Mouse (Mus musculus): Measurements from ENCODE around the gene Tnik. TPM values are rescaled to one million over a fixed set of nuclear protein-coding genes. Genes with fewer than 3 reads are reported as not detected.

The Tnik gene
- polyA plus RNA-seq, 1 experiment = 142 TPM

GRCm38 (mm10) chr3:28420698-28421097 lies 157.7 kb downstream of the Tnik start:
- Histone ChIP-seq H3K4me1 (ENCODE audit: control insufficient read depth, insufficient read depth, low read length) (peaks cover 10% of the 10 kb centered on the region), H3K27ac (ENCODE audit: insufficient read depth, low read depth, low read length) (no peak overlapping the region), H3K4me3 (ENCODE audit: insufficient read depth, low read depth, low read length) (no peak overlapping the region)
- TF ChIP-seq POLR2A (IDR thresholded peaks at IDR 0.05; ENCODE audit: insufficient read depth, low read depth, low read length) (no peak), CTCF (IDR thresholded peaks at IDR 0.05; ENCODE audit: insufficient read depth, low read depth, low read length) (no peak)
- WGBS = 56% methylated on average over 3 of the region's 3 CpGs

- TF ChIP-seq POLR2A (IDR thresholded peaks at IDR 0.05; ENCODE audit: insufficient read depth, low read depth, low read length) = no peak
- TF ChIP-seq CTCF (IDR thresholded peaks at IDR 0.05; ENCODE audit: insufficient read depth, low read depth, low read length) = no peak
- H3K27ac ChIP-seq (ENCODE audit: insufficient read depth, low read depth, low read length) = no peak overlapping the region
- H3K4me1 ChIP-seq (ENCODE audit: control insufficient read depth, insufficient read depth, low read length) = peaks cover 8% of the 10 kb centered on the region
- 47% methylated on average over 6 of the region's 6 CpGs for WGBS
- no peak overlapping the region for H3K4me3 ChIP-seq (ENCODE audit: insufficient read depth, low read depth, low read length)
These were observed 158.8 kb downstream of the Tnik start for GRCm38 (mm10) chr3:28421798-28422197.

GRCm38 (mm10) chr3:28422221-28422620 lies 159.2 kb downstream of the Tnik start:
- Histone ChIP-seq H3K27ac (ENCODE audit: insufficient read depth, low read depth, low read length) (no peak overlapping the region), H3K4me3 (ENCODE audit: insufficient read depth, low read depth, low read length) (no peak overlapping the region), H3K4me1 (ENCODE audit: control insufficient read depth, insufficient read depth, low read length) (peaks cover 8% of the 10 kb centered on the region)
- 100% methylated on average over 1 of the region's 1 CpGs for WGBS
- TF ChIP-seq POLR2A (IDR thresholded peaks at IDR 0.05; ENCODE audit: insufficient read depth, low read depth, low read length) = no peak
- TF ChIP-seq CTCF (IDR thresholded peaks at IDR 0.05; ENCODE audit: insufficient read depth, low read depth, low read length) = no peak

GRCm38 (mm10) chr3:28425911-28426310 lies 162.9 kb downstream of the Tnik start:
- WGBS = 39% methylated on average over 6 of the region's 6 CpGs
- no peak overlapping the region for H3K4me3 ChIP-seq (ENCODE audit: insufficient read depth, low read depth, low read length)
- H3K27ac ChIP-seq (ENCODE audit: insufficient read depth, low read depth, low read length) = no peak overlapping the region
- no peak for TF ChIP-seq CTCF (IDR thresholded peaks at IDR 0.05; ENCODE audit: insufficient read depth, low read depth, low read length)
- TF ChIP-seq POLR2A (IDR thresholded peaks at IDR 0.05; ENCODE audit: insufficient read depth, low read depth, low read length) = no peak
- H3K4me1 ChIP-seq (ENCODE audit: control insufficient read depth, insufficient read depth, low read length) = peaks cover 2% of the 10 kb centered on the region

GRCm38 (mm10) chr3:28431459-28431858 lies 168.4 kb downstream of the Tnik start:
- H3K4me1 ChIP-seq (ENCODE audit: control insufficient read depth, insufficient read depth, low read length) = 0 out of 2 replicates have a peak, but pooled peaks cover 2% of the 10 kb centered on the region
- WGBS = 93% methylated on average over 2 of the region's 2 CpGs
- no peak overlapping the region for H3K27ac ChIP-seq (ENCODE audit: insufficient read depth, low read depth, low read length)
- H3K4me3 ChIP-seq (ENCODE audit: insufficient read depth, low read depth, low read length) = no peak overlapping the region
- no peak for TF ChIP-seq POLR2A (IDR thresholded peaks at IDR 0.05; ENCODE audit: insufficient read depth, low read depth, low read length)
- TF ChIP-seq CTCF (IDR thresholded peaks at IDR 0.05; ENCODE audit: insufficient read depth, low read depth, low read length) = no peak

GRCm38 (mm10) chr3:28432321-28432720 lies 169.3 kb downstream of the Tnik start:
- no peak overlapping the region for H3K4me3 ChIP-seq (ENCODE audit: insufficient read depth, low read depth, low read length)
- WGBS = 45% methylated on average over 5 of the region's 5 CpGs
- no peak for TF ChIP-seq POLR2A (IDR thresholded peaks at IDR 0.05; ENCODE audit: insufficient read depth, low read depth, low read length)
- no peak for TF ChIP-seq CTCF (IDR thresholded peaks at IDR 0.05; ENCODE audit: insufficient read depth, low read depth, low read length)
- peaks cover 4% of the 10 kb centered on the region; the same call in 1 of the 2 replicates for H3K4me1 ChIP-seq (ENCODE audit: control insufficient read depth, insufficient read depth, low read length)
- no peak overlapping the region for H3K27ac ChIP-seq (ENCODE audit: insufficient read depth, low read depth, low read length)

- WGBS = 67% methylated on average over 5 of the region's 5 CpGs
- Histone ChIP-seq H3K4me1 (ENCODE audit: control insufficient read depth, insufficient read depth, low read length) (peaks cover 7% of the 10 kb centered on the region; the same call in 1 of the 2 replicates), H3K27ac (ENCODE audit: insufficient read depth, low read depth, low read length) (no peak overlapping the region), H3K4me3 (ENCODE audit: insufficient read depth, low read depth, low read length) (no peak overlapping the region)
- TF ChIP-seq CTCF (IDR thresholded peaks at IDR 0.05; ENCODE audit: insufficient read depth, low read depth, low read length) = no peak
- TF ChIP-seq POLR2A (IDR thresholded peaks at IDR 0.05; ENCODE audit: insufficient read depth, low read depth, low read length) = no peak
These were observed 172.5 kb downstream of the Tnik start for GRCm38 (mm10) chr3:28435478-28435877.

- WGBS = 68% methylated on average over 5 of the region's 5 CpGs
- H3K4me3 ChIP-seq (ENCODE audit: insufficient read depth, low read depth, low read length) = no peak overlapping the region
- H3K4me1 ChIP-seq (ENCODE audit: control insufficient read depth, insufficient read depth, low read length) = peaks cover 12% of the 10 kb centered on the region
- TF ChIP-seq POLR2A (IDR thresholded peaks at IDR 0.05; ENCODE audit: insufficient read depth, low read depth, low read length) = no peak
- no peak for TF ChIP-seq CTCF (IDR thresholded peaks at IDR 0.05; ENCODE audit: insufficient read depth, low read depth, low read length)
- no peak overlapping the region for H3K27ac ChIP-seq (ENCODE audit: insufficient read depth, low read depth, low read length)
These were observed 174.4 kb downstream of the Tnik start for GRCm38 (mm10) chr3:28437429-28437828.

GRCm38 (mm10) chr3:28441545-28441944 lies 178.5 kb downstream of the Tnik start:
- WGBS = 26% methylated on average over 4 of the region's 4 CpGs
- peaks cover 10% of the 10 kb centered on the region for H3K4me1 ChIP-seq (ENCODE audit: control insufficient read depth, insufficient read depth, low read length)
- TF ChIP-seq POLR2A (IDR thresholded peaks at IDR 0.05; ENCODE audit: insufficient read depth, low read depth, low read length) = no peak
- no peak overlapping the region for H3K27ac ChIP-seq (ENCODE audit: insufficient read depth, low read depth, low read length)
- no peak overlapping the region for H3K4me3 ChIP-seq (ENCODE audit: insufficient read depth, low read depth, low read length)

GRCm38 (mm10) chr3:28442116-28442515 lies 179.1 kb downstream of the Tnik start:
- no peak overlapping the region for H3K27ac ChIP-seq (ENCODE audit: insufficient read depth, low read depth, low read length)

More at GRCm38 (mm10) chr3:28442116-28442515, 179.1 kb downstream of the Tnik start:
- H3K4me3 ChIP-seq (ENCODE audit: insufficient read depth, low read depth, low read length) = no peak overlapping the region
- 79% methylated on average over 4 of the region's 4 CpGs for WGBS
- H3K4me1 ChIP-seq (ENCODE audit: control insufficient read depth, insufficient read depth, low read length) = peaks cover 8% of the 10 kb centered on the region
- TF ChIP-seq POLR2A (IDR thresholded peaks at IDR 0.05; ENCODE audit: insufficient read depth, low read depth, low read length) (no peak), CTCF (IDR thresholded peaks at IDR 0.05; ENCODE audit: insufficient read depth, low read depth, low read length) (no peak)

Measured in olfactory bulb, adult 2 months (tissue).